Mouse (Mus musculus): ENCODE results near the gene Cdh18. TPM values are rescaled to one million over a fixed set of nuclear protein-coding genes. Genes with fewer than 3 reads are reported as not detected.

The Cdh18 gene
- polyA plus RNA-seq, 1 experiment from 2014 or later, result 0.50 TPM

DNA sequence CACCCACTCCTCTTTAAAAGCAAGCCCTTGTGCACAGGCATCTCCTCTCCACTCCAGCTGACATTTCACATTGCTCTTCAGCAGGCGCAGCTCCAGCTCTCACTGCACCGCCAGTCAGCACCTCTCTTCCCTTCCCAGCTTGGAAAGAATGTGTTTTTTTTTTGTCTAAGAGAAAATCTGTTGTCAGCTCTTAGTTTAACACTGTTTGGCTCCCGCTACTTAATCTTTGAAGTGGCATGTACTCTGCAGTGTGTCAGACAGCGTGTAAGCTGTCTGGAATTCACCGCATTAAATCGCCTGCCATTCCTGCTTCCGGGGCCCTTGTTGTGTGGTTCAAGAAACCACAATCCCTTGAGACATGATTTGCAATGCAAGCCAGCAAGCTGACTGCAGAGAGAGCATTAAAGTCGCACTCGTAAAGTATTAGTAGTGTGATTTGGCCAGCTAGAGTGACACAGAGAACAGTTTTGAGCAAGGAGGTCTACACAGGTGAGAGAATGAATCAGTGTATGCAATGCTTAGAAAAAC lies 903.3 kb downstream of the Cdh18 start:
- DNase-seq (ENCODE audit: low spot score), result no peak
- Histone ChIP-seq H3K4me1 (replicated peaks) (no peaks in the 10 kb centered on the region), H3K9me3 (no peaks in the 10 kb centered on the region), H3K4me3 (no peak overlapping the region), H3K27me3 (ENCODE audit: insufficient read depth, poor library complexity, severe bottlenecking) (no peaks in the 10 kb centered on the region), H3K27ac (no peak overlapping the region), H3K36me3 (no peaks in the 10 kb centered on the region)
- 54% methylated on average over 9 of the region's 9 CpGs for WGBS

- Histone ChIP-seq H3K27me3 (ENCODE audit: insufficient read depth, poor library complexity, severe bottlenecking) (no peaks in the 10 kb centered on the region), H3K36me3 (no peaks in the 10 kb centered on the region), H3K4me1 (replicated peaks) (no peaks in the 10 kb centered on the region), H3K9me3 (no peaks in the 10 kb centered on the region), H3K27ac (no peak overlapping the region), H3K4me3 (no peak overlapping the region)
- DNase-seq (ENCODE audit: low spot score), result no peak
- 87% methylated on average over 6 of the region's 6 CpGs for WGBS
These were observed 904.5 kb downstream of the Cdh18 start for GRCm38 (mm10) chr15:23453331-23453730.

- 87% methylated on average over 7 of the region's 7 CpGs for WGBS
- Histone ChIP-seq H3K27me3 (ENCODE audit: insufficient read depth, poor library complexity, severe bottlenecking) (no peaks in the 10 kb centered on the region), H3K4me1 (replicated peaks) (no peaks in the 10 kb centered on the region), H3K9me3 (no peaks in the 10 kb centered on the region), H3K27ac (no peak overlapping the region), H3K4me3 (no peak overlapping the region), H3K36me3 (no peaks in the 10 kb centered on the region)
- no peak for DNase-seq (ENCODE audit: low spot score)
These were observed 906.5 kb downstream of the Cdh18 start for GRCm38 (mm10) chr15:23455344-23455743.

- Histone ChIP-seq H3K36me3 (no peaks in the 10 kb centered on the region), H3K4me1 (replicated peaks) (no peaks in the 10 kb centered on the region), H3K9me3 (no peaks in the 10 kb centered on the region), H3K4me3 (no peak overlapping the region), H3K27ac (no peak overlapping the region), H3K27me3 (ENCODE audit: insufficient read depth, poor library complexity, severe bottlenecking) (no peaks in the 10 kb centered on the region)
- WGBS, result 85% methylated on average over 3 of the region's 3 CpGs
- DNase-seq (ENCODE audit: low spot score), result no peak
These were observed 908.6 kb downstream of the Cdh18 start for GRCm38 (mm10) chr15:23457401-23457800.

DNA sequence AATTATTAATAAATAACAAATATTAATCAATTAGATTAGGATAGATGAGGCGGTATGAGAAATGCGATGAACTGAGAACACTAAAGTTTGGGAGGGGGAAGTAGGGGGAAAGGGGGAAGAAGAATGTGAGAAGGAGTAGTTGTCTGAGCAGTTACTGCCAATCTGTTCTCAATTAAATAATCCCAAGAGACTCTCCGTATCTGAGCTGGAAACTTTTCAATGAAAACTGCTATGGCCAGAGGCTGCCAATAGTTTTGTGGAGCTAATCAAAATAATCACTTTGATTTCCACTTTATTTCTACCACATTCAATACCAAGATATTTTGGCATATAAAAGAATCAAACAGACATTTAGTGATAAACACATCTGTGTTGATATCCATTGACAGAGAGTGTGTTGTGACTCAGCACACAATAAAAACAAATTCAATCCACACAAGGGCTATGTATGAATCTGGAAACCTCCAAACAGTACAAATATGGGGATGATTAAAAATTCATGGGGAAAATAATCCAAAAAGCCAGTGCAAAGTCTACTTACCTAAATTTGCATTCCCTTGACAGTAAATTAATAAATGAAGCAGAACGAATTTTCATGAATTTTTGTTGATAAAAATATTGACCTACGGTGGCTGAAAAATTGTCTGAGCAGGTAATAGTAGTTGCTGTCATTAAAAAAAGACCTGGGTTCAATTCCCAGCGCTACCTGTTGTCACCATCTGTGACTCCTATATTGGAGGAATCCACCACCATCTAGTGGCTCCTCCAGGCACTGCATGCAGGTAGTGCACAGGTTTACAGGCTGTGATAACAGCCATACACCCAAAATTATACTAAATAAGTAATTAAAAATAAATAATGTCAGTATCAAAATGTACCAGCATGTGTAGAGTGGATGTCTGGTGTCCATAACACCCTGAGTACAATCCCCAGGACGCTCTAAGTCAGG lies 922.0 kb downstream of the Cdh18 start:
- Histone ChIP-seq H3K9me3 (no peaks in the 10 kb centered on the region), H3K27me3 (ENCODE audit: insufficient read depth, poor library complexity, severe bottlenecking) (no peaks in the 10 kb centered on the region), H3K4me3 (no peak overlapping the region), H3K27ac (no peak overlapping the region), H3K36me3 (no peaks in the 10 kb centered on the region), H3K4me1 (replicated peaks) (no peaks in the 10 kb centered on the region)
- 81% methylated on average over 7 of the region's 7 CpGs for WGBS
- DNase-seq (ENCODE audit: low spot score), result no peak

- Histone ChIP-seq H3K27me3 (ENCODE audit: insufficient read depth, poor library complexity, severe bottlenecking) (no peaks in the 10 kb centered on the region), H3K27ac (no peak overlapping the region), H3K4me3 (no peak overlapping the region), H3K36me3 (no peaks in the 10 kb centered on the region), H3K4me1 (replicated peaks) (no peaks in the 10 kb centered on the region), H3K9me3 (no peaks in the 10 kb centered on the region)
- no peak for DNase-seq (ENCODE audit: low spot score)
- 59% methylated on average over 1 of the region's 1 CpGs for WGBS
These were observed 937.5 kb downstream of the Cdh18 start for GRCm38 (mm10) chr15:23486306-23486705.

GRCm38 (mm10) chr15:23506480-23506879 lies 957.7 kb downstream of the Cdh18 start:
- no peak for DNase-seq (ENCODE audit: low spot score)

GRCm38 (mm10) chr15:23509694-23510093 lies 960.9 kb downstream of the Cdh18 start:
- Histone ChIP-seq H3K27me3 (ENCODE audit: insufficient read depth, poor library complexity, severe bottlenecking) (no peaks in the 10 kb centered on the region), H3K4me1 (replicated peaks) (no peaks in the 10 kb centered on the region), H3K9me3 (no peaks in the 10 kb centered on the region), H3K4me3 (no peak overlapping the region), H3K36me3 (no peaks in the 10 kb centered on the region), H3K27ac (no peak overlapping the region)
- DNase-seq (ENCODE audit: low spot score), result no peak
- 63% methylated on average over 2 of the region's 2 CpGs for WGBS

More at GRCm38 (mm10) chr15:23506480-23506879, 957.7 kb downstream of the Cdh18 start:
- no peak overlapping the region for H3K4me3 ChIP-seq
- no peaks in the 10 kb centered on the region for H3K27me3 ChIP-seq (ENCODE audit: insufficient read depth, poor library complexity, severe bottlenecking)
- H3K4me1 ChIP-seq (replicated peaks), result no peaks in the 10 kb centered on the region
- H3K9me3 ChIP-seq, result no peaks in the 10 kb centered on the region
- H3K27ac ChIP-seq, result no peak overlapping the region
- WGBS, result 83% methylated on average over 4 of the region's 4 CpGs
- H3K36me3 ChIP-seq, result no peaks in the 10 kb centered on the region

- no peak overlapping the region for H3K4me3 ChIP-seq
- no peaks in the 10 kb centered on the region for H3K4me1 ChIP-seq (replicated peaks)
- H3K27me3 ChIP-seq (ENCODE audit: insufficient read depth, poor library complexity, severe bottlenecking), result no peaks in the 10 kb centered on the region
- DNase-seq (ENCODE audit: low spot score), result no peak
- no peaks in the 10 kb centered on the region for H3K9me3 ChIP-seq
- 91% methylated on average over 3 of the region's 3 CpGs for WGBS
- no peaks in the 10 kb centered on the region for H3K36me3 ChIP-seq
- H3K27ac ChIP-seq, result no peak overlapping the region
These were observed 967.0 kb downstream of the Cdh18 start for GRCm38 (mm10) chr15:23515786-23516185.

DNA sequence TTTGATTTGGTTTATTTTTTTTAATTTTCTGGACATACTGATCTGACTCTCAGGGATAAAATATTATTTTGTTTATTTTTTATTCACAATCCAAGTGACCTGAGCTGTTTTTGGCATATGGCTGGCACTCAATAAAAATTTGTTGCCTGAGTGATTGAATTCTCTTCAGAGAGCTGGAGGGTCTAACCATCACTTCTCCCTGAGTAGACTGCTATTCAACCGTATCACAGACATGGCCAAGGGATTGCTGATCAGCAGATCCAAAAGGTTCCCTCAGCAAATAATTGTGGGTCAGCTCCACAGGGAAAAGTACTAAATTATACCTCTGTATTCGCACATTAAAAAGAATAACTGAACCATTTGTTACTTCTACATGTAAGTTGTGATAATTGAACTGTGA lies 969.3 kb downstream of the Cdh18 start:
- Histone ChIP-seq H3K4me3 (no peak overlapping the region), H3K4me1 (replicated peaks) (no peaks in the 10 kb centered on the region), H3K27ac (no peak overlapping the region), H3K9me3 (no peaks in the 10 kb centered on the region), H3K27me3 (ENCODE audit: insufficient read depth, poor library complexity, severe bottlenecking) (no peaks in the 10 kb centered on the region), H3K36me3 (no peaks in the 10 kb centered on the region)
- WGBS, result 74% methylated on average over 2 of the region's 2 CpGs
- DNase-seq (ENCODE audit: low spot score), result no peak

Data from hindbrain, embryonic 10.5 days (tissue).